Mouse (Mus musculus): ENCODE data around the gene Podxl2. TPM values are rescaled to one million over a fixed set of nuclear protein-coding genes. Genes with fewer than 3 reads are reported as not detected.

Gene Podxl2
- polyA plus RNA-seq, 1 experiment from 2014 or later, result 50.8 TPM

- H3K4me3 ChIP-seq, result peak overlapping the region; percentile 74
- 79% methylated on average over 5 of the region's 5 CpGs for WGBS
- peaks cover 58% of the 10 kb centered on the region for H3K4me1 ChIP-seq (replicated peaks)
- H3K27ac ChIP-seq (ENCODE audit: poor library complexity, severe bottlenecking), result no peak overlapping the region
- peak overlapping the region; percentile 94 for H3K4me2 ChIP-seq
- H3K9ac ChIP-seq, result peak overlapping the region; percentile 83; the same call in 1 of the 2 replicates
- H3K36me3 ChIP-seq, result peaks cover 10% of the 10 kb centered on the region
- ATAC-seq (ENCODE audit: insufficient number of reproducible peaks, low FRiP score), result no peak
- H3K9me3 ChIP-seq (replicated peaks), result no peaks in the 10 kb centered on the region
- H3K27me3 ChIP-seq (replicated peaks), result no peaks in the 10 kb centered on the region
These were observed 28.9 kb upstream of the Podxl2 start for GRCm38 (mm10) chr6:88903708-88904107.

GRCm38 (mm10) chr6:88901947-88902820 is 27.3 kb upstream of the Podxl2 start, which contains the start of gene Tpra1:
TSS of gene Tpra1 (plus strand) at chr6:88902251.
- H3K36me3 ChIP-seq, result 0 out of 2 replicates have a peak, but pooled peaks cover 2% of the 10 kb centered on the region
- peak within 1 kb of the TSS; percentile 94 for H3K4me2 ChIP-seq
- H3K4me1 ChIP-seq (replicated peaks), result peaks cover 62% of the 10 kb centered on the region
- H3K4me3 ChIP-seq, result peak within 1 kb of the TSS; percentile 74
- peak; percentile 89 for ATAC-seq (ENCODE audit: insufficient number of reproducible peaks, low FRiP score)
- H3K27me3 ChIP-seq (replicated peaks), result no peaks in the 10 kb centered on the region
- WGBS, result under 1% methylated on average over 66 of the region's 66 CpGs
- H3K27ac ChIP-seq (ENCODE audit: poor library complexity, severe bottlenecking), result peak within 1 kb of the TSS; percentile 92
- H3K9me3 ChIP-seq (replicated peaks), result no peaks in the 10 kb centered on the region
- H3K9ac ChIP-seq, result peak within 1 kb of the TSS; percentile 83

GRCm38 (mm10) chr6:88901471-88901870 is 26.6 kb upstream of the Podxl2 start:
- peak overlapping the region; percentile 81 for H3K9ac ChIP-seq
- 0 out of 2 replicates have a peak, but pooled peaks have one; percentile 1 for ATAC-seq (ENCODE audit: insufficient number of reproducible peaks, low FRiP score)
- H3K4me1 ChIP-seq (replicated peaks), result peaks cover 62% of the 10 kb centered on the region

GRCm38 (mm10) chr6:88899628-88900027 is 24.8 kb upstream of the Podxl2 start:
- no peaks in the 10 kb centered on the region for H3K9me3 ChIP-seq (replicated peaks)
- H3K36me3 ChIP-seq, result peaks cover 27% of the 10 kb centered on the region
- no peak overlapping the region for H3K4me3 ChIP-seq
- no peak overlapping the region for H3K27ac ChIP-seq (ENCODE audit: poor library complexity, severe bottlenecking)
- ATAC-seq (ENCODE audit: insufficient number of reproducible peaks, low FRiP score), result no peak
- H3K4me1 ChIP-seq (replicated peaks), result peaks cover 56% of the 10 kb centered on the region
- H3K27me3 ChIP-seq (replicated peaks), result no peaks in the 10 kb centered on the region
- WGBS, result 90% methylated on average over 2 of the region's 2 CpGs
- H3K9ac ChIP-seq, result 0 out of 2 replicates have a peak overlapping the region, but pooled peaks have one; percentile 15
- H3K4me2 ChIP-seq, result no peak overlapping the region

More at GRCm38 (mm10) chr6:88901471-88901870, 26.6 kb upstream of the Podxl2 start:
- no peaks in the 10 kb centered on the region for H3K9me3 ChIP-seq (replicated peaks)
- H3K27ac ChIP-seq (ENCODE audit: poor library complexity, severe bottlenecking), result peak overlapping the region; percentile 82
- H3K36me3 ChIP-seq, result peaks cover 9% of the 10 kb centered on the region
- WGBS, result 9% methylated on average over 5 of the region's 5 CpGs
- peak overlapping the region; percentile 74 for H3K4me3 ChIP-seq
- no peaks in the 10 kb centered on the region for H3K27me3 ChIP-seq (replicated peaks)
- peak overlapping the region; percentile 94 for H3K4me2 ChIP-seq

GRCm38 (mm10) chr6:88899086-88899485 is 24.2 kb upstream of the Podxl2 start:
- Histone ChIP-seq H3K4me1 (replicated peaks) (peaks cover 51% of the 10 kb centered on the region), H3K4me2 (peak overlapping the region; percentile 90), H3K27me3 (replicated peaks) (no peaks in the 10 kb centered on the region), H3K36me3 (peaks cover 32% of the 10 kb centered on the region), H3K9ac (no peak overlapping the region), H3K9me3 (replicated peaks) (no peaks in the 10 kb centered on the region), H3K4me3 (peak overlapping the region; percentile 79; the same call in 1 of the 2 replicates), H3K27ac (ENCODE audit: poor library complexity, severe bottlenecking) (no peak overlapping the region)
- WGBS, result 54% methylated on average over 4 of the region's 4 CpGs
- no peak for ATAC-seq (ENCODE audit: insufficient number of reproducible peaks, low FRiP score)

- Histone ChIP-seq H3K9ac (peak within 1 kb of the TSS; percentile 94), H3K27ac (ENCODE audit: poor library complexity, severe bottlenecking) (peak within 1 kb of the TSS; percentile 77), H3K4me3 (peak within 1 kb of the TSS; percentile 79), H3K9me3 (replicated peaks) (no peaks in the 10 kb centered on the region), H3K36me3 (peaks cover 36% of the 10 kb centered on the region), H3K4me1 (replicated peaks) (peaks cover 46% of the 10 kb centered on the region), H3K4me2 (peak within 1 kb of the TSS; percentile 90), H3K27me3 (replicated peaks) (no peaks in the 10 kb centered on the region)
- under 1% methylated on average over 33 of the region's 33 CpGs for WGBS
- peak; percentile 81 for ATAC-seq (ENCODE audit: insufficient number of reproducible peaks, low FRiP score)
These were observed 23.7 kb upstream of the Podxl2 start, which contains the start of gene Mcm2 for GRCm38 (mm10) chr6:88898534-88899048. TSS of gene Mcm2 (minus strand) at chr6:88898780.

- ATAC-seq (ENCODE audit: insufficient number of reproducible peaks, low FRiP score), result no peak
- peak overlapping the region; percentile 79 for H3K4me3 ChIP-seq
These were observed 22.4 kb upstream of the Podxl2 start for GRCm38 (mm10) chr6:88897246-88897645.

GRCm38 (mm10) chr6:88895943-88896342 is 21.1 kb upstream of the Podxl2 start:
- Histone ChIP-seq H3K4me1 (replicated peaks) (peaks cover 31% of the 10 kb centered on the region), H3K36me3 (peaks cover 63% of the 10 kb centered on the region), H3K4me2 (no peak overlapping the region), H3K27ac (ENCODE audit: poor library complexity, severe bottlenecking) (no peak overlapping the region), H3K9ac (no peak overlapping the region), H3K4me3 (no peak overlapping the region), H3K27me3 (replicated peaks) (no peaks in the 10 kb centered on the region), H3K9me3 (replicated peaks) (no peaks in the 10 kb centered on the region)
- WGBS, result 83% methylated on average over 6 of the region's 6 CpGs
- ATAC-seq (ENCODE audit: insufficient number of reproducible peaks, low FRiP score), result no peak

More at GRCm38 (mm10) chr6:88897246-88897645, 22.4 kb upstream of the Podxl2 start:
- Histone ChIP-seq H3K9ac (peak overlapping the region; percentile 69), H3K4me2 (peak overlapping the region; percentile 90), H3K36me3 (peaks cover 50% of the 10 kb centered on the region), H3K9me3 (replicated peaks) (no peaks in the 10 kb centered on the region), H3K4me1 (replicated peaks) (peaks cover 37% of the 10 kb centered on the region), H3K27me3 (replicated peaks) (no peaks in the 10 kb centered on the region), H3K27ac (ENCODE audit: poor library complexity, severe bottlenecking) (0 out of 2 replicates have a peak overlapping the region, but pooled peaks have one; percentile 36)
- WGBS, result 54% methylated on average over 7 of the region's 7 CpGs

GRCm38 (mm10) chr6:88893559-88893958 is 18.7 kb upstream of the Podxl2 start:
- no peaks in the 10 kb centered on the region for H3K27me3 ChIP-seq (replicated peaks)
- no peak for ATAC-seq (ENCODE audit: insufficient number of reproducible peaks, low FRiP score)
- no peak overlapping the region for H3K4me2 ChIP-seq
- H3K9ac ChIP-seq, result no peak overlapping the region
- no peak overlapping the region for H3K27ac ChIP-seq (ENCODE audit: poor library complexity, severe bottlenecking)
- 59% methylated on average over 5 of the region's 5 CpGs for WGBS
- H3K4me3 ChIP-seq, result no peak overlapping the region
- peaks cover 87% of the 10 kb centered on the region for H3K36me3 ChIP-seq
- no peaks in the 10 kb centered on the region for H3K9me3 ChIP-seq (replicated peaks)
- H3K4me1 ChIP-seq (replicated peaks), result peaks cover 23% of the 10 kb centered on the region

GRCm38 (mm10) chr6:88890832-88891231 is 16.0 kb upstream of the Podxl2 start:
- no peak overlapping the region for H3K9ac ChIP-seq

More at GRCm38 (mm10) chr6:88890832-88891231, 16.0 kb upstream of the Podxl2 start:
- 83% methylated on average over 7 of the region's 7 CpGs for WGBS
- H3K4me3 ChIP-seq, result no peak overlapping the region
- no peak overlapping the region for H3K4me2 ChIP-seq
- no peaks in the 10 kb centered on the region for H3K27me3 ChIP-seq (replicated peaks)
- peaks cover 98% of the 10 kb centered on the region for H3K36me3 ChIP-seq
- peaks cover 5% of the 10 kb centered on the region; the same call in 1 of the 2 replicates for H3K4me1 ChIP-seq (replicated peaks)
- H3K9me3 ChIP-seq (replicated peaks), result no peaks in the 10 kb centered on the region
- ATAC-seq (ENCODE audit: insufficient number of reproducible peaks, low FRiP score), result no peak
- H3K27ac ChIP-seq (ENCODE audit: poor library complexity, severe bottlenecking), result no peak overlapping the region
